Mouse (Mus musculus) hindbrain, embryonic 10.5 days (tissue): ENCODE measurements around the gene Samd4b. TPM values are rescaled to one million over a fixed set of nuclear protein-coding genes. Genes with fewer than 3 reads are reported as not detected.

ENCODE experiments used
- DNase-seq: peaks from one replicate; pipeline ENCODE4 v3.0.0-alpha.2; 2017; ENCODE audit warnings: low spot score
- H3K27ac ChIP-seq: fragments of 300-500 bp; sonication (generic); 2 replicates; pipeline ENCODE4 v1.5.1; 2016; ENCODE audit warnings: mild to moderate bottlenecking, moderate library complexity
- H3K27me3 ChIP-seq: fragments of 300-500 bp; sonication (generic); 2 replicates; pipeline ENCODE4 v1.6.1; 2016; ENCODE audit warnings: mild to moderate bottlenecking; ENCODE audit not compliant: poor library complexity, insufficient read depth, severe bottlenecking
- H3K36me3 ChIP-seq: fragments of 300-500 bp; sonication (generic); 2 replicates; pipeline ENCODE4 v1.6.1; 2016; ENCODE audit warnings: mild to moderate bottlenecking, moderate library complexity
- H3K4me1 ChIP-seq: fragments of 300-500 bp; sonication (generic); replicated peaks from 2 replicates; pipeline ENCODE4 v1.6.1; 2016; ENCODE audit warnings: mild to moderate bottlenecking
- H3K4me3 ChIP-seq: fragments of 300-500 bp; sonication (generic); 2 replicates; pipeline ENCODE4 v1.5.1; 2016; ENCODE audit warnings: mild to moderate bottlenecking, moderate library complexity
- H3K9me3 ChIP-seq: fragments of 300-500 bp; sonication (generic); 2 replicates; pipeline ENCODE4 v1.6.1; 2016; ENCODE audit warnings: mild to moderate bottlenecking, moderate library complexity
- WGBS: fragments of 180-500 bp; shearing (Covaris S2); methylation state at CpG from one replicate; pipeline ENCODE4 v1.1.7; 2016; 5-methylcytosine and 5-hydroxymethylcytosine counted together
- polyA plus RNA-seq: library from polyadenylated mRNA; unstranded; fragments of >200 nt; fragmentation: Nextera tagmentation; extraction: Ambion mirVana; gene quantifications from 2 replicates; pipeline ENCODE4 v1.2.1, GENCODE M21; 2016

Gene Samd4b
- polyA plus RNA-seq, 1 experiment from 2014 or later = 44.0 TPM

GRCm38 (mm10) chr7:28583570-28584344 lies 14.2 kb downstream of the Samd4b start:
- no peak for DNase-seq
- no peak overlapping the region for H3K4me3 ChIP-seq
- no peaks in the 10 kb centered on the region for H3K27me3 ChIP-seq
- H3K27ac ChIP-seq = no peak overlapping the region
- no peaks in the 10 kb centered on the region for H3K9me3 ChIP-seq
- peaks cover 27% of the 10 kb centered on the region for H3K36me3 ChIP-seq
- 83% methylated on average over 8 of the region's 8 CpGs for whole genome bisulfite sequencing
- H3K4me1 ChIP-seq = peaks cover 72% of the 10 kb centered on the region

DNA sequence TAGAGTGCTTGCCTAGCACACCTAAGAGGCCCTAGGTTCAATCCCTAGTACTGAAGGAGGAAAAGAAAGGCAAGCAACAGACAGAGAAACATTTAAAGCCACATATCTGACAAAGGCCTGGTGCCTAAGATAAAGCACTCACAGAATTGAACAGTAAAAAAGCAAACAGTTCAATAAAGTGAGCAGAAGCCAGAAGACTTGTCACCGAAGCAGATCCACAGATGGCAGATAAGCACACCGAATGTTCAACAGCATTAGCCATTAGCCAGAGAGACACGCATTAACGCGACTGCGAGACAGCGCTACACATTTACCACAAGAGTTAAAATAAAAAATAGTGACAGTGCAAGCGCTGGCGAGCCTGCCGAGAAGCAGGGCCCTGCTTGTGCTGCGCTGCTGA lies 15.1 kb downstream of the Samd4b start:
- no peaks in the 10 kb centered on the region for H3K27me3 ChIP-seq
- H3K4me1 ChIP-seq = peaks cover 72% of the 10 kb centered on the region
- H3K36me3 ChIP-seq = peaks cover 27% of the 10 kb centered on the region
- no peaks in the 10 kb centered on the region for H3K9me3 ChIP-seq
- no peak overlapping the region for H3K27ac ChIP-seq
- no peak overlapping the region for H3K4me3 ChIP-seq
- no peak for DNase-seq
- WGBS = 93% methylated on average over 11 of the region's 11 CpGs

GRCm38 (mm10) chr7:28581721-28582120 lies 16.2 kb downstream of the Samd4b start:
- H3K36me3 ChIP-seq = peaks cover 30% of the 10 kb centered on the region
- H3K27me3 ChIP-seq = no peaks in the 10 kb centered on the region
- peaks cover 72% of the 10 kb centered on the region for H3K4me1 ChIP-seq
- no peaks in the 10 kb centered on the region for H3K9me3 ChIP-seq
- WGBS = 92% methylated on average over 4 of the region's 4 CpGs
- DNase-seq = no peak
- no peak overlapping the region for H3K4me3 ChIP-seq
- no peak overlapping the region for H3K27ac ChIP-seq

GRCm38 (mm10) chr7:28579826-28580225 lies 18.1 kb downstream of the Samd4b start:
- Histone ChIP-seq H3K4me1 (peaks cover 72% of the 10 kb centered on the region), H3K9me3 (no peaks in the 10 kb centered on the region), H3K4me3 (no peak overlapping the region), H3K27me3 (no peaks in the 10 kb centered on the region), H3K27ac (0 out of 2 replicates have a peak overlapping the region, but pooled peaks have one; percentile 9), H3K36me3 (peaks cover 36% of the 10 kb centered on the region)
- WGBS = 77% methylated on average over 5 of the region's 5 CpGs
- no peak for DNase-seq

- no peak overlapping the region for H3K4me3 ChIP-seq
- 78% methylated on average over 5 of the region's 5 CpGs for WGBS
- no peaks in the 10 kb centered on the region for H3K9me3 ChIP-seq
- peaks cover 64% of the 10 kb centered on the region for H3K4me1 ChIP-seq
- no peak for DNase-seq
- H3K27me3 ChIP-seq = no peaks in the 10 kb centered on the region
- H3K36me3 ChIP-seq = peaks cover 33% of the 10 kb centered on the region
- H3K27ac ChIP-seq = peak overlapping the region; percentile 78; the same call in 1 of the 2 replicates
Measured at GRCm38 (mm10) chr7:28578543-28579053, 19.3 kb downstream of the Samd4b start.

DNA sequence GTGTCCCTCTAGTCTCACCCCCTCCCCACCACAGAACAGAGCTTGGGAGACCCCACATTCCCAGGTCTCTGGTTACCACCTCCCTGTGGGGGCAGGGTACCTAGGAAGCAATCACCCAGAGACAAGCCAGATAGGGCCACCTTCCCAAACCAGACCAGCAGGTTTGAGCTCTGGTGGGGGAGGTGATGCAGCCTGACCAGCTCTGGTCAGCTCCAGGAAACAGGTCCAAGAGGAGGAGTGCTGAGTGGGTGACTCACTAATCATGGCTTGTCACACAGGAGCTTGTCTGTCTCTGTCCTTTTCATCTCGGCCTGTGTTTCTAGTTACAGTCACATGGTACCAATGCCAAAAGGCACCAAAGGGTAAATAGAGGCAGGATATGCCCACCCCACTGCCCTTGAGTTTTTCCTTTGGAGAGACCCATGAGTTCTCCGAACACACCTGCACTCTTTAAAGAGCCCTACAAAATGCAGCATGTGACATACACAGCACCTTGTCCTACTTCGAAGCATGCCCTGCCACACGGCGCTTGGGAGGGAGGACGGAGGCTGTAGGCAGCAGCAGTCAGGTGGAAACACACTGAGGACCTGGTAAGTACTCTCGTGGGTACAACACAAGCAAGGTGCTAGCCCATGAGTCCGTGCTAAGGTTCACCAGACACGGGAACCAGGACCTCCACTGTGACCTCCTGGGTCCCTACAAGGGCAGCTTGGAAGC lies 20.0 kb downstream of the Samd4b start:
- WGBS = 77% methylated on average over 9 of the region's 9 CpGs
- no peaks in the 10 kb centered on the region for H3K9me3 ChIP-seq
- H3K27me3 ChIP-seq = no peaks in the 10 kb centered on the region
- H3K4me1 ChIP-seq = peaks cover 63% of the 10 kb centered on the region
- H3K36me3 ChIP-seq = peaks cover 32% of the 10 kb centered on the region
- 0 out of 2 replicates have a peak overlapping the region, but pooled peaks have one; percentile 4 for H3K4me3 ChIP-seq
- peak; percentile 30 for DNase-seq
- H3K27ac ChIP-seq = peak overlapping the region; percentile 78

- H3K27me3 ChIP-seq = no peaks in the 10 kb centered on the region
- 73% methylated on average over 5 of the region's 5 CpGs for WGBS
- peak overlapping the region; percentile 78; the same call in 1 of the 2 replicates for H3K27ac ChIP-seq
- H3K4me1 ChIP-seq = peaks cover 77% of the 10 kb centered on the region
- H3K9me3 ChIP-seq = no peaks in the 10 kb centered on the region
- DNase-seq = no peak
- H3K4me3 ChIP-seq = no peak overlapping the region
- peaks cover 30% of the 10 kb centered on the region for H3K36me3 ChIP-seq
Measured at GRCm38 (mm10) chr7:28576271-28576914, 21.6 kb downstream of the Samd4b start.

- H3K9me3 ChIP-seq = no peaks in the 10 kb centered on the region
- DNase-seq = no peak
- H3K36me3 ChIP-seq = peaks cover 24% of the 10 kb centered on the region; the same call in 1 of the 2 replicates
- H3K4me3 ChIP-seq = no peak overlapping the region
- H3K27ac ChIP-seq = no peak overlapping the region
- no peaks in the 10 kb centered on the region for H3K27me3 ChIP-seq
- peaks cover 85% of the 10 kb centered on the region for H3K4me1 ChIP-seq
- WGBS = 92% methylated on average over 11 of the region's 11 CpGs
Measured at GRCm38 (mm10) chr7:28575597-28575996, 22.3 kb downstream of the Samd4b start.

- Histone ChIP-seq H3K27me3 (no peaks in the 10 kb centered on the region), H3K9me3 (no peaks in the 10 kb centered on the region), H3K36me3 (peaks cover 34% of the 10 kb centered on the region), H3K4me3 (no peak overlapping the region), H3K4me1 (peaks cover 78% of the 10 kb centered on the region), H3K27ac (no peak overlapping the region)
- no peak for DNase-seq
- 89% methylated on average over 3 of the region's 3 CpGs for WGBS
Measured at GRCm38 (mm10) chr7:28573236-28573635, 24.7 kb downstream of the Samd4b start.

- no peak for DNase-seq
- Histone ChIP-seq H3K27me3 (no peaks in the 10 kb centered on the region), H3K9me3 (no peaks in the 10 kb centered on the region), H3K27ac (peak overlapping the region; percentile 29; the same call in 1 of the 2 replicates), H3K4me1 (peaks cover 72% of the 10 kb centered on the region), H3K36me3 (peaks cover 40% of the 10 kb centered on the region), H3K4me3 (no peak overlapping the region)
- 86% methylated on average over 5 of the region's 5 CpGs for WGBS
Measured at GRCm38 (mm10) chr7:28572689-28573088, 25.3 kb downstream of the Samd4b start.

DNA sequence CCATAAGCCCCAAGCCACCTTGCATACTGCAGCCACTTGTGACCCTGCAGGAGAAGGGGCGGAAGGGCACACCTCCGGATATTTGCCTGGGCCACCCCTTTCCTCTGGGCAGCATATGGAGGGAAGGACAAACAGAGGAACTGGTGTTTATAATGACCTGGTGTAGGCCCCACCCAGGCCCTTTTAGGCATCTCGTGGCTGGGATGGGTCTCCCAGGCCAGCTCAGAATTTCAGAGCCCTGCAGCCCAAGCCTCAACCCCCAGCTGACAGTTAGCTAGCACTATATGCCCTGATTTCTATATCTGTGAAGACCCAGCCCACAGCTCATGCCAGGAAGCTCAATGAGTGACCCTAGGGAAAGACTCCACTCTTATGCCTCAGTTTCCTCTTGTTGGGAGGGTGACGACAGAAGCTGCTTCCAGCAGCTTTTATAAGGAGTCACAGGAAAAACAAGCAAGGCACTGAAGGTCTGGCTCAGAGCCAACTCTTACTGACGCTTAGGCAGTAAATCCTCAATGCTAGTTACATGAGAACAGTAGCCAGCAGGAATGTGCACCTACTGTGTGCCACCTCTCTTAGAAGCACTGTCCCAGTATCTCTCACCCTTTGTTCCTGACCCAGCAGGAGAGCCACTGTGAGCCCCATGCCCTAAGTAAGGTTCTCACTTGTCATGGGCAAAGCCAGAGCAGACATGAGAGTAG lies 26.8 kb downstream of the Samd4b start:
- Histone ChIP-seq H3K9me3 (no peaks in the 10 kb centered on the region), H3K4me3 (no peak overlapping the region), H3K4me1 (peaks cover 57% of the 10 kb centered on the region), H3K27ac (peak overlapping the region; percentile 66; the same call in 1 of the 2 replicates), H3K27me3 (no peaks in the 10 kb centered on the region), H3K36me3 (peaks cover 50% of the 10 kb centered on the region)
- WGBS = 63% methylated on average over 5 of the region's 5 CpGs
- DNase-seq = no peak

GRCm38 (mm10) chr7:28570291-28570981 lies 27.5 kb downstream of the Samd4b start:
- Histone ChIP-seq H3K9me3 (no peaks in the 10 kb centered on the region), H3K4me3 (no peak overlapping the region), H3K4me1 (peaks cover 50% of the 10 kb centered on the region), H3K27me3 (no peaks in the 10 kb centered on the region), H3K36me3 (peaks cover 57% of the 10 kb centered on the region), H3K27ac (peak overlapping the region; percentile 66; the same call in 1 of the 2 replicates)
- WGBS = 73% methylated on average over 12 of the region's 12 CpGs
- DNase-seq = no peak
